ENCODE assay signal across 8 mouse cellular contexts in the genomic region with DNA sequence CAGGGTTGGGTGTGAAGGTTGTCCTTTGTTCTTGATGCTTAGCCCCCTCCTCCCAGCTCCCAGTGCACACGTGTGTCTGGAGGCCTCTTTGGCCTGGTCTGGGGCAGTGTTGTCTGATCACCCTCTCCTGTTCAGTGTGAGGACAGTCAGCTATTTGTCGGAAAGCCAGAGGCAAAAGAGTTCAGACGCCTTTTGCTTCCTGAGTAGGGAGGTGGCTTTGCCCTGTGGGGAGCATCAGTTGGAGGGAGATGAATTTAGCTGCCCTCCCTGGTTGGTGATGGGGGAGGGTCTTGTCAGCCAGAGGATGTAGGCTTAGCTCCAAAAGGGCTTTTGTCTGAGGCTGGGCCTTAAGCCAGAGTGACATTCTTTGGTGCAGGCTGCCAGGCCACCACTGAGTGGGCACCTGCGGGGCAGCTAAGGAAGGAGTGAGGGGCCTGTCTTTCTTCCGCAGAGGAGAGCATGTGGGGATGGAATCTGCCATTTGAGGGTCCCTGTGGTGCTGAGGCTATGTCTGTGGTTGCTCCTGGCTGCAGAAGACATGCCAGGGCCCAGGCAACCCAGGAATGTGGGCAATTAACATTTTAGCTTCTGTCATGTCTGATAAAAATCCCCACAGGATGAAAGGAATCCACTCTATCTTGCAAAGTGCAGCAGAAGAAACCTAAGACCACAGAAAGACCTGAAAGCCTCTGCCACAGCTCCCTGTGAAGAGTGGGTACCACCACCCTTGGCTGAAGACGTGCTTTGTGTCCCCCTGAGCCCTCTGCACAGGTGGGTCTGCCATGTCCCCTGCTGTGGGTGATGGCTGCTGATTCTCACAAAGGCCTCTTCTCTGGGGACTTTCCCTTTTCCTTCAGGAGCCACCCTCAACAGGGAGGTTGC.
A peak's percentile ranks its signal among the peaks of the same experiment; 100 is the strongest.
DNase-seq lines count a peak whose midpoint lies in the region; ATAC-seq and TF ChIP-seq lines count a peak whose summit lies in the region.

No protein-coding gene starts in this region.

- intact Hi-C loops in left cerebral cortex, postnatal 14 days (cut with DNase I), result no loop called here

- peak; percentile 36 for DNase-seq in lung, embryonic 14.5 days
- no peak for DNase-seq in lung, postnatal 14 days
- DNase-seq in cerebellum, postnatal 14 days, result peak; percentile 88 to 97
- peak; percentile 31 for DNase-seq in retina, embryonic 14.5 days (ENCODE audit: low spot score)
- DNase-seq in right cerebral cortex, adult 2 months (ENCODE audit: low spot score in 2 of 2), result no peak
- DNase-seq in B cell, adult 2 months, result no peak
- DNase-seq in left cerebral cortex, postnatal 14 days (ENCODE audit: low spot score in 2 of 2), result no peak

- H3K4me2 ChIP-seq in lung, embryonic 14.5 days, result no peak overlapping the region
- H3K4me2 ChIP-seq in hindbrain, embryonic 12.5 days (replicated peaks), result no peak overlapping the region; the same call in 1 of the 2 replicates

- H3K4me3 ChIP-seq in lung, embryonic 14.5 days (ENCODE audit: low read depth, low read length), result no peak overlapping the region
- H3K4me3 ChIP-seq in hindbrain, embryonic 12.5 days, result no peak overlapping the region

- H3K27me3 ChIP-seq in lung, embryonic 14.5 days (ENCODE audit: insufficient read depth, low read length), result no peaks in the 10 kb centered on the region
- 0 out of 2 replicates have a peak, but pooled peaks cover 3% of the 10 kb centered on the region for H3K27me3 ChIP-seq in hindbrain, embryonic 12.5 days

- H3K36me3 ChIP-seq in lung, embryonic 14.5 days (ENCODE audit: insufficient read depth), result no peaks in the 10 kb centered on the region
- H3K36me3 ChIP-seq in hindbrain, embryonic 12.5 days, result no peaks in the 10 kb centered on the region

- TF ChIP-seq CTCF in lung, embryonic 14.5 days (IDR thresholded peaks at IDR 0.05; ENCODE audit: low read depth), result no peak

- H3K4me1 ChIP-seq in lung, embryonic 14.5 days (ENCODE audit: insufficient read depth), result 0 out of 2 replicates have a peak, but pooled peaks cover 5% of the 10 kb centered on the region
- H3K4me1 ChIP-seq in hindbrain, embryonic 12.5 days, result peaks cover 15% of the 10 kb centered on the region

- no peak overlapping the region for H3K27ac ChIP-seq in lung, embryonic 14.5 days (ENCODE audit: low read depth)
- peak overlapping the region; percentile 62 for H3K27ac ChIP-seq in hindbrain, embryonic 12.5 days

- WGBS in lung, embryonic 14.5 days, result 30% methylated on average over 6 of the region's 6 CpGs
- WGBS in hindbrain, embryonic 12.5 days, result 10% methylated on average over 6 of the region's 6 CpGs

- no peaks in the 10 kb centered on the region for H3K9me3 ChIP-seq in lung, embryonic 14.5 days (ENCODE audit: low read depth, low read length)
- H3K9me3 ChIP-seq in hindbrain, embryonic 12.5 days (replicated peaks), result no peaks in the 10 kb centered on the region

- H3K9ac ChIP-seq in lung, embryonic 14.5 days, result no peak overlapping the region
- H3K9ac ChIP-seq in hindbrain, embryonic 12.5 days, result no peak overlapping the region

- ATAC-seq in lung, embryonic 14.5 days (ENCODE audit: insufficient read depth), result peak; percentile 24; the same call in 1 of the 2 replicates
- peak; percentile 89 for ATAC-seq in hindbrain, embryonic 12.5 days (ENCODE audit: low FRiP score)

Comparison
In these comparisons a context has a peak if more than half of its experiments do, and no peak if none do; other contexts are left out.
1. DNase-seq: peak in lung, embryonic 14.5 days (single experiment), cerebellum, postnatal 14 days (2 of 2) and retina, embryonic 14.5 days (single experiment); none in lung, postnatal 14 days (single experiment), right cerebral cortex, adult 2 months (0 of 2), B cell, adult 2 months (0 of 2) and left cerebral cortex, postnatal 14 days (0 of 2).